Mouse (Mus musculus) ES-CJ7 (cell line): ENCODE measurements around the gene Prkg1.

ENCODE experiments used
- DNase-seq: peaks from one replicate; pipeline ENCODE4 v3.0.0; 2011; ENCODE audit warnings: low read depth, low spot score

The Prkg1 gene

DNA sequence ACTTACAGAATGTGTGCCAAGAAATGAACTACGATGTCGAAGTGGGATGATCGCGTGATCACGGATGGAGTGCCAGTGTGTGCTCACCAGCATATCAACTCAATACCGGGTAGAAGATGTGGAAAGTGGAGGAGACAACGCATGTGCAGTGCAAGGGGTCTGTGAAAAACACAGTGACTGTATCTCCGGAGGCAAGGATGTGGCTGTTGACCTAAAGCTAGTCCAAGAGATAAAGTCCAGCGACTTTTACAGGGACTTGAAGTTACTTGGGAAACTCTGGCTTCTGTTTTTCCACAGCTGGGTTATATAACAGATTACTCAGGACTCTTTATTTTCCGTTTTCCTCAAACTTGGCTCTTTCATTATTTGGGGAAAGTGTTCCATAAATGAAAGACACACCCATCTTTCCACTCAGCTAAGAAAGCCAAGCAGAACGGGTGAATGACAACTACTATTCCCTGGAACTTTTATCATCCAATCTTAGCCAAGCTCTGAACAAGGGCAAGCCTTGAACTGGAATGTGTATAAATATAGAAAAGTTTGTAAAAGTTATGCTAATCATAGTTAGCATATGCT is 699.5 kb downstream of the Prkg1 start:
- DNase-seq: no peak

DNA sequence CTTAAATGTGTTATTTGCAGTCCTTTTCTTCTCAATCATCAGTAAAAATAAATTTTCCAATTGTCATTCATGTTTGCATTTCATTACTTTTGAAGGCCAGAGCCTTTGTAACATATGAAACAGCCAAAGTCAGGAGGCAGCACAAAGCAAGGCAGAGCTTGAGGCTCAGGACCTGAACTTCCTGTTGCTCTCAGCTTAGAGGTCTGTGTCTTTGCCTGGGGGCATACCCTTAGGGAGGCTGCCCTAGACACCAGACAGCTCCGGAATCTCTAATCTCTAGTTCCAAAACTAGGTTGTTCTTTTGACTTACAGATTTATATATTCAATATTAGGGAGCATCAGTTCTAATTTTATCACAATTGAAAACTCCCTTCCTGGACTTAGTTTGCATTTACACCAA is 700.1 kb downstream of the Prkg1 start:
- DNase-seq: peak; percentile 63

DNA sequence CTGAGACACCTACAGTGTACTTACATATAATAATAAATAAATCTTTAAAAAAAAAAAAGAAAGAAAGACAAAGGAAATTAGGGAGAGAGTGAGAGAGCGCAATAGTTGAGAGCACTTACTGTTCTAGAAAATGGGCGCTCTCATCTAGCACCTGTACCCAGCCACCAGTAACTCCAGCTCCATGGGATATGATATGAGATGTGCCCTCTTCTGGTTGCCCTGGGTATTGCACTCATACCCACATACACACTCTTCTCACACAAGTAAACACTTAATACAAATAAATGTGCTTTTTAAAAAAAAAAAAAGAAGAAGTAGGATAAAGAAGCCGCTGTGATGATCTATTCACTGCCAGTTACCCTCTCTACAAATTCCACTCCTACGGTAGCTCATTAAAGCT is 718.2 kb downstream of the Prkg1 start:
- DNase-seq: peak; percentile 68

DNA sequence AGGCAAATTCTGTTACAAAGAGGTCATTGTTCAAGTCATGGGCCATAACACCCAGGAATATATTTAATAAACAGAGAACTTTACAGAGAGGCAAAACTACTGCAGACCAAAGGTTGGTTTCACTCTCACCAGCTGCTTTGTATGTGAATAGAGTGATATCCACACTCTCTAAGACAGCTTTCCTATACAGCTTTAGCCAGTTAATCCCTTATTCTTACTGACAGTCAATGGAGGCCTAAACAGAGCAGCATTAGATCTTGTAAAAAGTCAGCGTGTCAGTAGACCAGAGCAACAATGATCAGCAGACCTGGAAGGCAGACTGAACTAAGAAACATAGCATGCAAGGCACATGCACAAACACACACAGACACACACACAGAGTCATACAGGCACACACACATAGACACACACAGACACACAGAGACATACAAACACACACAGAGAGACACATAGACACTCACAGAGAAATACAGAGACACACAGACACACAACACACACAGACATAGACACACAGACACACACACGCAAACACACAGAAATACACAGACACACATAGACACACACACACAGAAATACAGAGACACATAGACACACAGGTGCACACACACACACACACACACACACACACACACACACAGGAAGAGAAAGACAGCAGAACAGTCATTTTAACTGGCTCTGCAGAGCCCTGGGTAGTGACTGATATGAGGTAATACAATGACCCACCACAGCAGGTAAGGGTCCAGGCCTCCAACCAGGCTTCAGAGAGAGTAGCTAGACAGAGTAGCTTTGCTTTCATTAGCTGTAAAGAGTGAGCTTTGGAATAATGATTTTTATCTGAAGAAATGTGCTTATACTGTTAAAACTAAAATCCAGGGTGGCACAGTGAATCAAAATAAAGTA is 723.6 kb downstream of the Prkg1 start:
- DNase-seq: no peak

DNA sequence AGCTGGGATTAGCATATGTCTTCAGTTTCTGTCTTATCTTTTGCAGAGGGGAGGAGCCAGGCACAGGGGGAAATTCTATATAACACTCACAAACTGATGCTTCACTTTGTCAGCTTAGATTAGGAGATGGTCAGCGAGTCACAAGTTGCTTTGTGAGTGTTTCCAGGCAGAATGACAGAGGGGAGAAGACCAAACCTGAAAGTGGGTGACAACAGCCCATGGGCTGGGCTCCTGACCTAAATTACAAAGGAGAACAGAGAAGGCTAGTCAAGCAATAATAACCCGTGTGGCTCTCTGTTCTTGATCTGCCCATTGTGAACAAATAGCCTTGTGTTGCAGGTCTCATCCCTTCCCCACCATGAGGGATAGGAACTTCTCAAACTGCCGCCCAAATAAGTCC is 725.9 kb downstream of the Prkg1 start:
- no peak for DNase-seq

DNA sequence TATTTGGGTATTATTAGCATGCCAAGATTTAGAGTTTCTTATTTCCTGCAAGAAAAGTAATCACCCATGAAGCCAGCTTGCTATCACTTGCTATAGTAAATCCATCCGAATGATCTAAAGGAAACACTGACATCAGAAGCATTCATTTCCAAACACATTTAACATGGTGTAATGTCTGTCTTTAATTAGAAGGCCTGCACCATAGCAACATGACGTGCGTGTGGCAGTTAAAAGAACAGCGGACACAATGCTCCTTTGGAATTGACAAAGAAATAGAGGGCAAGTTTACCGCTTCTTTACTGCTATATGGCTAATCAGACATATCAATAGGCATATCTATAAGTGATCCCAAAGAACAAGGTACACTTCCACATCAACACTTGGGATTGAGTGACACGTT is 733.2 kb downstream of the Prkg1 start:
- no peak for DNase-seq

DNA sequence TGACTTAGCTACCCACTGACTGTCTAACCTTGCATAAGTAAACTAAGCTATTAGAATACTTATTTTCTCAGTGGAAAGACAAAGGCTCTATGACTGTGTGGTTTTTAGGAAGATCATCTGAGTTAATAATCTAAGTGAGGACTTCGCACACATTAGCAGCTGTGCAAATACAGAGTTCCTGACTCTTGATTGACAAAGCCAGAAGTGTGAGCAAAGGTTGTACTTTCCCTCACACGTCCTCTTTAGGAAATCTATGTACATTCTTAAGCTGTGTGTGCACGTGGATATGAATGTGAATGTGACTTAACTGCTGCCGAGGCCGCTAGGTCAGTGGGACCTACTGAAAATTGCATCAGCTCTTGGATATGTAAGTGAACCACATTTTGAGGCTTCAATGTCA is 738.0 kb downstream of the Prkg1 start:
- DNase-seq: no peak

DNA sequence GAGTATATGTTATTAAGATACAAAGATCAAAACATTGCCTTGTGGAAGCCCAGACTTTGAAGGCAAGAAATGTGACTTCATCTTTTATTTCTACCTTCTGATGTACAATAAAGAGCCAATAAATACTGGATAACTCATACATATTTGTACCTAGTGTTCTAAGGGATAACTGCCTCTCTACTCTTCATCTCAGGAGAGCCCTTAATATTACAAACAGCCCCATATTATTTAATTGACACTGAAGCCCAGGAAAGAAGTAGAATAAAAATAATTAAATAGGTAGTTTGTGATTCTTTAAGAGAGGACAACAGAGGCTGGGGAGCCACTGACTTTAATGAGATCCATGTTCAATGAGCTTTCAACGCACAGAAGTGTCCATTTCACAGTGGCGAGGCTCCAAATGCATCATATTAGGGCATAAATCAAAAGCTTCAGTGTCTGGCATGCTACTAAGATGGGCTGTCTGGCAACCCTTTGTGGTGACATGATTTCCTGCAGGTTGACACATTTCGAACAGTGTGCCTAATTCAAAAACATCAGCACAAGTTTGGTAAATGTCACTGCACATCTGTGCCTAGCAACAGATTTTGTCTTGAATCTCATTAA is 753.2 kb downstream of the Prkg1 start:
- no peak for DNase-seq

DNA sequence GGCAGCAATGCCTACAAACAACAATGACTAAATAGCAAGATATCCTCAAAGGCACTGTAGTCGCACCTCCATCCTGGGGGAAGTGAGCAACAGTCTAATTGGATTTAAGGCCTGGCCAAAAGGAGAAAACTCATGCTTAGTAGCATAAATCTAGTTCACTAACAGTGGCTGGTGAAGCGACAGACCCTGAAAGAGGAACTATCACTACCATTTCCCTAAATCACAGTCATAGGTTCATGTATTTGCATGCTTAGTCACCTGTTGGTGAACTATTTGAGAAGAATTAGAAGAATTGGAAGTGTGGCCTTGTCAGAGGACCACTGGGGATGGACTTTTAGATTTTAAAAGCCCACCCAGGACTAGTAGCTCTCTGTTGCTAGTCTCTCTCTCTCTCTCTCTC is 766.3 kb downstream of the Prkg1 start:
- no peak for DNase-seq

DNA sequence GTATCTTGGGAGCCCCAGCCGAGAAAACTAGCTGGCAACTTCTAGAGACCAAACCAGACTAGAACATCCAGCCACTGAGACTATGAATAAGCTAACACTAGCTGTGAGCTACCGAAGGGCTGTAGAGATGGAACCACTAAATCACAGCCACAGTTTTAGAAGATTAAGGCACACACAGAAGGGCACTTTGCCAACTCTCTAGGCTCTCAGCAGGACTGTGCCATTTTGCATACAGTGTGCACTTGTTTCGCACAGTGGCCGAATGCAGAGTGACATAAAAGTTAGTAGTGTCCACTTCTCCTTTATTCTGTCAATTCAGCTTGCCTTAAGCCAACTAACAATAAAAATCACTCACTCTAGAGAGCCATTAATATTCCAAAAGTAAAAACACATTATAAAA is 774.4 kb downstream of the Prkg1 start:
- no peak for DNase-seq

DNA sequence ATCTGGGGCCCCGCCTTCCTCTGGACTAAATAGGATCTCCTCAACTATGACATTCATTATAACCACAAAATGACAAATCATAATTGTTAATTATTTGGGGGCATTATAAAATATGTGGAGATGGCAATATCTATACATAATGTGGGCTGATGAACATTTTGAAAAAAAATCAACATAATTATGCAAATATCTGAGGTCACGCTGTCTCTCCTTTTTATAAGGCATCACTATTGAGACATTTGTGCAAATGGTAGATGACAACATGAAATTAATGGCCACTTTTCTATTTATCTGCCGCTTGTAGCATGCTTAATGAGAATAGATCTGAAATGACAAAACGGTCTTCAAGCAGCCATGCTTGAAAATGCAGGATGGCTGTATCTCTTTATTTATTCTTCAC is 782.4 kb downstream of the Prkg1 start:
- DNase-seq: no peak

DNA sequence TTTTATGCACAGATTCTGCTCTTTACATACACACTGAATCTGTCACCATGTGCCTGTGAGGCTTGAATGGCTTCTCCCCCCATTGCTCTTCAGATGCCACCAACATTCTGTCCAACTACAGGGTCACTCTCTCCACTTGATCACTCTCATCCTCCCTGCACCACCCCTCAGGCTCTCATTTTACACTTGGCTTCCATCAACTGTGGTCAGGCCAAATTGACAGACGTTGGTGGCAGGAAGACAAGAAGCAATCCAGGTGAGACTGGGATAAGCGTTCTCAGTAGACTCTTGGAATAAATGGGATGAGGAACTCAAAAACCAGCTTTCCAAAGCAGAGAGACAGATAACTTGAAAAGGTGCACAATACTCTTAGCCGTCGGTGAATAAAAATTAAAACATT is 786.7 kb downstream of the Prkg1 start:
- DNase-seq: no peak

DNA sequence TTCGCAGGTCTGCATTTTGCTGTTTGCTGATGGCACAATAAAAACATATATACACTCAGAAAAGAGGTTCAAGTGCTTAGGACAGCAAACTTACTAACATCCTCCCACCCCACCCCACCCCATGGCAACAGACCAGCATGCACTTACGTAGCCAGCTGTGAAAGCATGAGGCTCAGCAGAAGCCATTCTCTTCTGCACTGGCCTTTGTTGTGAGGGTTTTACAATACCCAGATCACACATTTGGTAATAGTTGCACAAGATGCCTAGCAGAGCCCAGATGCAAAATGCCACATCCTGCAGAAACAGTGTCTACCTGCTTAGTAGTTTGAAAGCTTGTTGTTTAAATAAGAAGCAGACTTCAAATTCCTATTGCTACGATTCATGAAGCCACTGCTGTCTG is 814.2 kb downstream of the Prkg1 start:
- no peak for DNase-seq

DNA sequence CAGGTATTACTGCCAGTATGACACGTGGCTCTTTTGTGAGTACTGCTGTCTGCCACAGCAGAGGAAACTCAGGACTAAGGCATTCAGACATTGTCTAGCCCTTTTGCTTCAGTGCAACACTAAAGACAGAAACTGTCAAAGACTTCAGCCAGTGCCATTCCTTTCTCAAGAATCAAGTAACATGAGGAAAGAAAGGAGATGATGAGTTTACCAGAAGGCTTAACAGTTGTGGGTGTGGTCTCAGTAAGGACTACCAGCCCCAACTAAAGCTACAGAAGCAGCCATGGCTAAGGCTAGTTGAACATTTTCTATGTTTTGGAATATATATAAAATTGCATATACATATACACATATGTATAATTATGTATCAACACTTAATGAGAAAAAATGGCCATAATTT is 816.6 kb downstream of the Prkg1 start:
- DNase-seq: no peak

DNA sequence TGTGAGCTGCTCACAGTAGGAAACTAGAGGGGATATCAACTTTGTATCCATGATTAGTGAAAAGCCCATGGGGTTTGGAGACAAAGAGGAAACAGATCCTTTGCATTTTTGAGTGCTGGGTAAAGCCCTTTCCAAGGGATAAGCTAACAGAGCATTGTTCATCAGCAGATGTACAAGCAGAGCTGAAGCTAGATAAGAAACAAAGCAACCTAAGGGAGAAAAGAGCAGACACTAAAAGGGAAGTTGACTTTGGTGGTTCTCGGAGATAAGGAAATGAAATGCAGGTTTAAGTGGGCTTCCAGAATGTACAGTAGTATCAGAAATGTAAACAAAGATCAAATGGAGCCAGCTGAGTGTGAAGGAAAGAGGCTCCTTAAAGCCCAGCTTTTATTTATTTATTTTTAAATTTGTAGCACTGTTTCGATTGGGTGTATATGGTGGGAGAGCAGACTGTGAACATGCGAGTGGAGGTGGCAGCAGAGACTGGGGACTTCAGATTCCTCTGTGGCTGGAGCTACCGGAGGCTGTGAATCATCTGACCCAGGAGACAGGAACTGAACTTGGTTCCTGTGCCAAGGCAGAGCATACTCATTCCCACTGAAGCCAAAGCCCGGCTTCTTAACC is 822.4 kb downstream of the Prkg1 start:
- DNase-seq: no peak

DNA sequence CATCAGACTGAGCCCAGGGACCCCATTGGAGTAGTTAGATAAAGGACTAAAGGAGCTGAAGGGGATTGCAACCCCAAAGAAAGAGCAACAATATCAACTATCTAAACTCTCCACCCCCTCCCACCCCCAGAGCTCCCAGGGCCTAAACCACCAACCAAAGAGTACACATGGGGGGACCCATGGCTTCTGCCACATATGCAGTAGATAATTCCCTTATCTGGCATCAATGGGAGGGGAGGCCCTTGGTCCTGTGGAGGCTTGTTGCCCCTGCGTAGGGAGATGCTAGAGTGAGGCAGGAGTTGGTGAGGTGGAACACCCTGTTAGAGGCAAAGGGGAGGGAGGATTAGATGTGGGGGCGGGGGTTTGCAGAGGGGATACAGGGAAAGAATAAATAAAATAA is 826.8 kb downstream of the Prkg1 start:
- no peak for DNase-seq

DNA sequence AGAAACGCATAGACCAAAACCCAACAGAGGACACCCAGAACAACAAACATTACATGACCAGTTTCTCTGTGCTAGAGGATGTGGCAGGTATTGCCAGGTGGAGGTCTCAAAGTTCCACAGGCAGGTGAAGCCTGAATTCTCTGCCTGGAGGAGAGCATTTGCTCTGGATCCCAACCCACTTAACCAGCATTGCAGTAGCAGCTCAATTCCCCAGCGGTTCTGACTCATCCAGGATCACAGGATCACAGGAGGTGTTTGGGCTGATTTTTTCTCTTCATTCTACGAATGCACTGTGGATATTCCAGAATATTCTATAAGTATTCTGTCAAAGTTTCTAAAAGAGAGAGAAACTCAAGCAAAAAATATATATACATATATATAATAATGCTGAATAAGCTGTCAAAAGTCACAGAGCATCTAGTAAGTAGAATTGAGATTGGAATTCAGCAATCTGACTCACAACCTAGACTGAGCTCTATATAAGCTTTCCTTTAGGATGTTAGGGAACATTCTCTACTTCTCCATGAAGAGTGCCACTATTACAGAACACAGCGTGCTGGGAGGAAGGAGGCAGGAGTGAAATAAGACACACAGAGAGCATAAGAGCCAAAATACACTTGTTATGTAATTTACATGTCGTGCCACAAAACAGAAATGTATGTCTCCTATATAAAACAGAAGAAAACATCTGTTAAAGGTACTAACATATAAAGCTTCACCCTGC is 833.2 kb downstream of the Prkg1 start:
- DNase-seq: no peak

DNA sequence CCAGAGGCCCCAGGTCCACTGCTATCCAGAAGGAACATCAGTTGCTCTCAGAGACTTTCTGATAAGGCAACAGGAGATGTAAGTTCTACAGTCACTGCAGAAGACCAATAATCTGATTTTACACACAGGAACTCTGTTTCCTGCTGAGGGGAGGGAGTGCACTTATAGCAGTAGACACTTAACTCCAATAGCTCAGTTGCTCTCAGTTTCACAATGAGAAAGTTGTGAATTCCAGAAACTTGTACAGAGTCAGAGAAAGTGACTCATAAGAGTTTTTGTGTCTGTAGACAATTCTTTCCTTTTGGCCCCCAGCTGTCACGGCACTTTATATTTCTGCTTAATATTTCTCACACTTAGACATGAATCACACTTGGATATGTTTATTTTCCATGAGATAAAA is 840.8 kb downstream of the Prkg1 start:
- no peak for DNase-seq

DNA sequence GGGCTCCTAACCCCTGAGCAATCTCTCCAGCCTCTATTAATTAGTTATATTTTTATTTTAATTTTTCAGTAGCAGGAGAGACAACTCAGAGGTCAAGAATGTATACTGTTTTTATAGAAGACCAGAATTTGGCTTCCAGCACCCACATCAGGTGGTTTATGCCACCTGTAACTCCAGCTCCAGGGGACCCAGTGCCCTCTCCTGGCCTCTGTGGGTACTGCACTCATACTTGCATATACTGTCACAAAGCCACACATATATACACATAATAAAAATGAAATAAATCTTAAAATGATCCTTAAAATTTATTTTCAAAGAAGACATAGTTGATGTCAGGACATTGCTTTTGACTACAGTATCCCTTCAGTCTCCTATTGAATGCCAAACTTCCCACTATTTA is 862.5 kb downstream of the Prkg1 start:
- peak; percentile 12 for DNase-seq

DNA sequence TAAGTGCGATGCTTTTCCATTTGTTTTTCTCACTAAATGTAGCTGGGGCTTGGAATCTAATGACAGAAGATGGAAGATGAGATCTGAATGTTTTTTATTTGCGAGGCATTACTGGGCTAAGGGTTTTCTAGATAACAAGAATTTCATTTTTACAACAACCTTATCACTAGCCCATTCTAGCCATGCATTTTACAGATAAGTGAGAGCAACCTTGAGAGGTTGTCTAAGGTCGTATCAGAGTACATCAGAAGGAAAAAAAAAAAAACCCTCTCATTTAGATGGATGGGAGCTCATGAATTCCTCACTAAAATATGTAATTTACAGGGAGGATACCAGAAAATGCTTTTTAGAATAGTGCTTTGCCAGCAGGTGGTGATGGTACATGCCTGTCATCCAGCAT is 863.8 kb downstream of the Prkg1 start:
- DNase-seq: no peak

DNA sequence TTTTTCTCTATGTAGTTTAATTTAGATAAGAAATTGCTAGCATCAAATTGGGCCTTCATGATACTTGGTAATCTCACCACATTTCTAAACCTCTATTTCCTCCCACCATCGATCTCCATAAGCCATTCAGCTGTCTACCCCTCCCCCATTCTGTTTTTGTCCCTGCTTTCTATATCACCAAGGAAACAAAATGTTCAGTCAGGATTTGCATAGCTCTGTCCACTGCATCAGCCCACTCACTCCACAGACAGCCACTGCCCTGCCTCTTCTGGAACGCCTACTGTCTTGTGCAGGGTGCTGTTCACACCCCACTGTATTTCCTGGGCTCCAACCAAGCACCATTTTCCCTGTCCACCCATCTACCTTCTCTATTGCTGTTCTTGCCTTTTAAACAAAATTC is 874.5 kb downstream of the Prkg1 start:
- no peak for DNase-seq

DNA sequence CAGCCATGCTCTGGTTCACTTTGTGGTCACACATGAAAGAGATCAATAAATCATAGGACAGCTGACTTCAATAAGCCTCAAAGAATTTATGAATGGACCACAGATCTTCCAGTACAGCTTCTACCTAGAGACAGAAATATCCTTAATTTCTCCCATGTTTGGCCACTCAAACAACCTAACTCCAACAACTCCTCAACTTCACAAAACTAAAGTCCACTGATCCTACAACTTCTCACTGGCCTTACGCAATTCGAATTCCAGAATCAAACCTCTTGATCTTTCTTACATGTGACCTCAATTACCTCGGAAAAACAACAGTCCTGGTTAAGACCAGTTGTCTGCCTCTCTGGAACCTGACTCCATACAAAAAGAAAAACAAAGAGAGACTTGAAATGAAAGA is 875.0 kb downstream of the Prkg1 start:
- DNase-seq: no peak
